Mouse (Mus musculus): ENCODE measurements around the gene Stk19.

The Stk19 gene

GRCm38 (mm10) chr17:34836856-34837221, at the start of gene Stk19, which contains the start of gene Dxo:
Stk19 (minus strand) TSS chr17:34836945.
Dxo (plus strand) TSS chr17:34837019.
- peak; percentile 97 for DNase-seq (ENCODE audit: low spot score)

GRCm38 (mm10) chr17:34885615-34886014, 48.9 kb upstream of the Stk19 start:
- no peak for DNase-seq (ENCODE audit: low spot score)

GRCm38 (mm10) chr17:34884704-34885103, 48.0 kb upstream of the Stk19 start:
- no peak for DNase-seq (ENCODE audit: low spot score)

- DNase-seq (ENCODE audit: low spot score) = peak; percentile 45
These were observed 46.6 kb upstream of the Stk19 start for GRCm38 (mm10) chr17:34883332-34883731.

GRCm38 (mm10) chr17:34881683-34882310, 45.1 kb upstream of the Stk19 start, which contains the start of gene Gm20547:
Gm20547 (minus strand) TSS chr17:34882042.
- DNase-seq (ENCODE audit: low spot score) = no peak

DNA sequence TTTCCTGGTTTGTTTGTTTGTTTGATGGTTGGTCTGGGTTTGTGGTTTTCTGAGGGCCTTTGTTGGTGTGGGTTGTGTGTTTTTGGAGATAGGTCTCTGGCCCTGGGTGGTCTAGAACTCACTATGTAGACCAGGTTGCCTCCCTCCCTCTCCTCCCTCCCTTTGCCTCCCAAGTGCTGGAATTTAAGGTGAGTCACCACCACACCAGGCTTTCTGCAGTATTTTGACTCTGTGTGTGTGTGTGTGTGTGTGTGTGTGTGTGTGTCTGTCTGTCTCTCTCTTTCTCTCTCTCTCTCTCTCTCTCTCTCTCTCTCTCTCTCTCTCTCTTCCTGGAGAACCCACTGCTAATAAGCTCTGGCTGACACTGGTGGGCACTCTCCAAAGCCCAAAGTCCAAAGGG, 44.4 kb upstream of the Stk19 start:
- DNase-seq (ENCODE audit: low spot score) = no peak

DNA sequence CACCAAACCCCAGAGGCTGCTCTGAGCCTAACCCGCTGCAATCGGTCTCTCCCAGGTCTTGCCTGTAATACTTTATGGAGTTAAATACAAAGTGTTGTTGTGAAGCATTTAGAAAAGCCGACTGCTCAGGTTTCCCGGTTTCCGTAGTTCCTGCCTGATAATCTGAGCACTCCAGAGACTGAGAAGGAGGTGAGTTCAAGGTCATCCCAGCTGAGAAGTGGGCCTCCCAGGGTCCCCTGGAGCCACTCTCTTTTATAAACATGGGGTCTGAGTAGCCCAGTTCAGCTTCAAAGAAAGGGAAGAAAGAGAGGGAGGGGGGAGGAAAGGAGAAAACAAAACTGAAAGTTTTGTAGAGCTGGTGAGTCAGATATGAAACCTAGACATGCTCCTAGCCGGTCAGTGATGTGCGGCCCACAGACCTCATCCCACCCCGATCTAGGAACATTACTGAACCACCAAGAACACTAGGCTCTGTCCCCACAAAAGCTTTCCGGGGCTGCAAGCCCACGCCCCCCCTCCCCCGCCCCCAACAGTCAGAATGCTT, 42.7 kb upstream of the Stk19 start, which contains the start of gene Zbtb12:
Gene Zbtb12 (plus strand): TSS at position 148 of the 544 bp plus-strand sequence.
- no peak for DNase-seq (ENCODE audit: low spot score)

DNA sequence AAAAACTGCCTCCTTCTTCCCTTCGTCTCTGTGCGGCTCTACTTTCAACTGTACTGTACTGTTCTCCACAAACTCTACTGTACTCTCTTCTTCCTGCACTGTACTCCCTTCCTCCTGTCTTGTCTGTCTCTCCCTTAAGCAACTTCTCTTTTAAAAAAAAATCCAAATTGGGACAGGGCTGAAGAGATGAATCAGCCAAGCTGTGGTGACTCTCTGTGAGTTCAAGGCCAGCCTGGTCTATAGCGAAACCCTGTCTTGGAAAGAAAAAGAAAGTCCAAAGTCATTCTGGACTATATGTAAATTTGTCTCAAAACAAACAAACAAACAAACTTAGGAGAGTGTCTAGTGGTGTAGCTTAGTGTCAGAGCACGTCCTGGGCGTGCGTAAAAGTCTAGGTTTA, 37.6 kb upstream of the Stk19 start:
- no peak for DNase-seq (ENCODE audit: low spot score)

GRCm38 (mm10) chr17:34865981-34866380, 29.2 kb upstream of the Stk19 start:
- DNase-seq (ENCODE audit: low spot score) = no peak

DNA sequence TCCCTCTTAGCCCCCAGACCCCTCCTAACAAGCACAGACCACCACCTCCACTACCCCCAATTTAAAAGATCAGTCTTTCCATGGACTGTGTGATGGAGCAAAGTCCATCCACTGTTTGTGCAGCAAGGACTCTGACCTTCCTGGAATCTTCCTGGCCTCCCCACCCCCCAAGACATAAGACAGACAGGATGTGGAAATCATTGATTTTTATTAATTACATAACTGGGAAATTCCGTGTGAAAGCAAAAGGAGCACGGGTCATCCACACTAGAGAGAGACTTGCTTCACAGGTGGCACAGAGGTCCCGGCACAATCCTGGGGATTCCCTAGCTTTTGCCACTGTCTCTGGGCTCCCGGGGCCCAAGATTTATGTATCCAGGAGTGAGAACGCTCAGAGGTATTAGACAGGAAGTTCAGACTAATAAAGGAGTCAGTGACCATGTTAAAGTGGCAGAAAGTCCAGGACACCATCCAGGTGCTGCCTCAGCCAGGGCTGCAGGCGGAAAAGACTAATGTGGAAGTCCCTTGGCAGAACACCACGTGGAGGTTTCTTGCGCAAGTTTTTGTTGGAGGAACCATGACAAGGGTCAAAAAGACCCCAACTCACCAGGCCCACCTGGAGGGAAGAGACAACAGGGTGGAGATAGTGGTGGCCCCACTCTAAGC, 25.8 kb upstream of the Stk19 start, which contains the start of gene Cfb:
Gene Cfb (minus strand): TSS at position 103 of the 666 bp plus-strand sequence.
- peak; percentile 50 for DNase-seq (ENCODE audit: low spot score)

DNA sequence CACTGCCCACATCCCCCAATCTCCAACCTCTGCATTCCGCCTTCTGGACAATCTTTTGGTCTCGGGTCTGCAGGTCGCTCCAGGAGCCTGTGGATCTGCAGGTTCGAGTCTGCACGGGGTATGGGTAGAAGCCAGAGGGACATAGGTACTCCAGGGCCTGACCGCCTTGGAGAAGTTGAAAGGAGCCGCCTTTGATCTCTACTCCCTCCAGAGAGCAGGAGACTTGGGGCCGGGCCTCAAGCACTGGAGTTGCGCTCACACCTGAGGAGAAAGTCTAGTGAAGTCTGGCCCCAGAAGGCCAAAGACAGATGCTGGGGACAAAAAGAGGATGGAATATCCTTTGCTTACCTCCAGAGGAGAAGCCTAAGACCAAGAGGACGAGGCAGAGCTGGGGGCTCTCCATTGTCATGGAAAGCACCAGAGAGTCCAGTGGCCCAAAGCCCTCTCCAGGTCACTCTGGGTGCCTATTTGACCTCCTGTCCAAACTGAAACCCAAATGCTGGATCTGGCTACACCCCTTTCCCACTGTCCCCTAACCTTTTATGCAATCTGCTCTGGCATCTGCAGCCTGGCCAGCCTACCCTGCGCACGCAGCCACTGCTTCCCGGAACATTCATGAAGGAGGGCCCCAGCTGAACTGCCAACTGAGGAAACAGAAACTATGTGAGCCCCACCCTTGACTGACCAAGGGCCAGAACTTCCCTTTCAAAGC, 25.1 kb upstream of the Stk19 start:
- DNase-seq (ENCODE audit: low spot score) = peak; percentile 36

DNA sequence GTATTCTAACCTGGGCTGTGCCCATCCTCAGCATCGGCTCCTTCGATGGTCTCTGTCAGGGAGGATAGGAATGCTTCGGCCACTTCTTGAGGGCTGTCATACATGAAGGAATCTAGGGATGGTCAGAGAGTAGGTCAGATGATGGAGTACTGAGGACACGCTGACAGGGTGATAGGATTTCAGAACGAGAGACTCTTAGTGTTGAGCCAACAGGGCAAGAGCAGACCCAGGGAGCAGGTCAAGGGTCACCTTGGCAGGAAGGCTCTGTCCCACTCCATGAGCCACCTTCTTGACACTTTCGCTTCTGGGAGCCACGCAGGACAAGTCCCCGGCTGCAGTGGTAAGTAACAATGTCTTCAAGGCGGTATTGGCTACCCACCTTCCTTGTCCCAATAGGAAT, 23.8 kb upstream of the Stk19 start:
- no peak for DNase-seq (ENCODE audit: low spot score)

DNA sequence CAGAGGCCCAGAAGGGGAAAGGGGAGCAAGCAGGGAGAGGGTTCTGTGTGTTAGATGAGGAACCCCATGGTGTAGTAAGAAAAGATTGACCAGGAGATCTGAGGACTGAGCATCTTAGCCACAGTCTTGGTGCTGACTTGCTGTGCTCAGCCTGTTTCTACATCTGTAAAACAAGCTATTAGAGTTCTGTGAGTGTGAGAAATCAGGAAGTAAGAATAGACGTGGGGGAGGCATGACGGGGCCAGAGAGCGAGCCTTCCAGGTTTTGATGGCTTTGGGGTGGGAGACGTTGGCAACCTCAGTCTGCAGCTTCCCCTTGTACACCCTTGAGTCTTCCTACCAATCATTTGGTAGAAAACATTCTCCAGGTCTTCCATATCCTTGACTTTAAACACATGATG, 21.9 kb upstream of the Stk19 start:
- no peak for DNase-seq (ENCODE audit: low spot score)

GRCm38 (mm10) chr17:34855825-34856224, 19.1 kb upstream of the Stk19 start:
- peak; percentile 50 for DNase-seq (ENCODE audit: low spot score)

DNA sequence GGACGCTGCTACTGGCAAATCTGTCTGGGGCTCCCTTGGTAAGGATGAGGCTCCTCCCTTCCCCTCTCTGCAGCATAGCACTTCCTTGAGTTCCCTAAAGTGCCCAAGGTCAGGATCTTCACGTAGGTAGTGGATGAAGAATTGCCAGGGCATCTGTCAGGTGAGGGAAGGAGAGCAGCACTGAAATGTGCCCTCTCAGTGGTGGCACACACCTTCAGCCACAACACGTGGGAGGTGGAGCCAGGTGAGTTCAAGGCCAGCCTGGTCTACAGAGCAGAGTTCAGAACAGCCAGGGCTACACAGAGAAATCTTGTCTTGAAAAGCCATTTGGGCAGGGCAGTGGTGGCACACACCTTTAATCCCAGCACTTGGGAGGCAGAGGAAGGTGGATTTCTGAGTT, 18.0 kb upstream of the Stk19 start:
- no peak for DNase-seq (ENCODE audit: low spot score)

- no peak for DNase-seq (ENCODE audit: low spot score)
These were observed 16.8 kb upstream of the Stk19 start for GRCm38 (mm10) chr17:34853511-34853910.

- no peak for DNase-seq (ENCODE audit: low spot score)
These were observed 13.9 kb upstream of the Stk19 start for GRCm38 (mm10) chr17:34850517-34851125.

DNA sequence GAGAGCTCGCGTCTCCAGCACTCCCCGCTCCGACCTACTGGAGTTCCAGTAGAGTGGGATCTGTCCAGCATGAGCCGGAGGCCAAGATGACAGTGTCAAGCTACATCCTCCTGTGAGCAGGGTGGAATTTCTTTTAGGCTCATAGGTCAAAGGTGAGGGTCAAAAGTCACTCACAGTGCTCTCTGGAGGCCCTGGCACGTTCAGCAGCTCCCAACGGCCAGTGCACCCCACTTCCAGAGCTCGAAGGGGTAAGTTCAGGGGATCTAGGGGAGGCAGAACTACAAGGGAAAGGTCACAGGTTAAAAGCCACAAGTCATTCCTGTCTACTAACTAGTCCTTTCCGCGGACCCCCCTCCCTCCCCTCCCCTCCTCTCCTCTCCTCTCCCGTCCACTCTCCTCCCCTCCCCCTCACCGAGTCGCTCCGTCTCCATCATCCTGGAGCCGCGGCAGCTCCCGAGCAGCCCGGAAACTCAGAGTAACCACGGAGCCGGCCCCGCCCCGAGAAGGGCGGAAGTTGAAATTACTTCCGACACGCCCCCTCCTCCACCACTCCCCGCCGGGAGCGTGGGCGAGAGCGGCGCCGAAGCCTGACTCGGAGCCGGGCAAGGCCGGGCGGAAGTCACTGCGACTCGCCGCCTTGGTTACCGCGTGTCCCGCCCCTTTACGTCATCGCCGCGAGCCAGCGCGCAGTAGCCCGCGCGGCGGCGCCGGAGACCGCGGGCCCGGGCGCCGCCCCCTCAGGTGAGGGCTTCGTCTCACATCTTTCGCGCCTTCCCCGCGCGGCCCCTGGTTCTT, 13.2 kb upstream of the Stk19 start, which contains the start of the genes Skiv2l and Nelfe:
Gene Skiv2l (minus strand): TSS at position 489 of the 795 bp plus-strand sequence.
Gene Nelfe (plus strand): TSS at position 670 of the 795 bp plus-strand sequence.
- peak; percentile 98 for DNase-seq (ENCODE audit: low spot score)

DNA sequence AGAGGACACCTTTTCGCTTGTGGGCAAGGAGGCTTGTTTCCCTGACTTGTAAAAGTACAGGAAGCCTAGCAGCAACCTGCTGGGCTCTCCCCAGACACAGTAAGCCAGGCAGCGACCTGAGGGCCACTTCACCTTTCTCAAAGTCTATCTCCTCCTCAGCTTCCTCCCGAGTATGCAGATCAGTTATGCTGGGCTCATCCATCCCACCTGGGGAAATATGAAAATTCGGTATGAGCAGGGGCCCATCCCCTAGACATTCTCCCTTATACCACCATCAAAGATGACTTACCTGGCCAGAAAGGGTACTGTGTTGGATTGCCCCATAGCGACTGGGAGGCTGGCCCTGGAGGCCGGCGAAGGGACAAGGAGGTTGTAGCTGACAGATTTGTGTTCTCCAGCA, 10.9 kb upstream of the Stk19 start:
- DNase-seq (ENCODE audit: low spot score) = no peak

DNA sequence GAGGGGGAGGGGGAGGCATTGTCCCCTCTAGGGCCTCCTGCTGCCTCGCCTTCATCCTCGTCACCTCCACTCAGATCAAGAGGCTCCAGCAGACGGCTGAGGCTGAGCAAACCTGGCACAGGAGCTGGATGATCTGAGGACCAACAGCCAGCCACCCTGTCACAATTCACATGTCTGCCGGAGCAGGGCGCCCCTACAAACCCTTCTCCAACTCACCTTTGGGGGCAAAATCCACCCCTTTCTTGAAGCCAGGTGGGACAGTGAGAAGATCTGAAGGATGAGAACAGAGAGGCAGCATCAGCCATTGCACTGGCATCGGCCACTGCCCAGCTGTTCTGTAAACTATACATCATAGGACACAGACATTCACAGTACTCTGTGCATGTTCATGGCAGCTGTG, 10.4 kb upstream of the Stk19 start:
- DNase-seq (ENCODE audit: low spot score) = no peak

DNA sequence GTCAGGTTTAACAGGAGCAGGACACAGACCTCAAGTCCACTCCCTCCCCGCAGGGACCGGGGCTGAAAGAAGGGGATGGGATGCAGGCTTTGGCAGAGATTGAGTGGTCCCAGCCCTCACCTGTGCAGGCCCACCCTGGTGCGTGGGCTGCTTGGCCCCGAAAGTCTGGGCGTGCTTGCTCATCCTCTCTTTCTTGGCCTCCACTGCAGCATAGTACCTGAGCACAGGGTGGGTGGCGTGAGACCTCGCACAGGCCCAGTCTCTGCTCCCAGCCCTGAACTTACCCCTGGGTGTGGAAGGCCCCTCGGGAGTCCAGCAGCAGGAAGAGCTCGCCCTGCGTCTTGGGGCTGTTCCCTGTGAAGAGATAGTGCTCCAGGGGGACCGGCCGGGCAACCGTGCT, 8.1 kb upstream of the Stk19 start:
- no peak for DNase-seq (ENCODE audit: low spot score)

All from adipocyte (in vitro differentiated cells).